Mouse (Mus musculus) intestine, postnatal 0 days (tissue): ENCODE data around the gene Rnf149. TPM values are rescaled to one million over a fixed set of nuclear protein-coding genes. Genes with fewer than 3 reads are reported as not detected.
"Not testable (repeated sequence)": the region's sequence is repeated elsewhere in the genome, so short reads cannot be mapped to it uniquely, and the experiment has no call there.

Experiments used
- ATAC-seq: fragments of 200-750 bp; cut with Nextera tagmentation; 2 replicates; pipeline ENCODE4 v1.8.0; 2017; ENCODE audit warnings: mild to moderate bottlenecking, moderate TSS enrichment, moderate library complexity
- H3K27ac ChIP-seq: fragments of 300-500 bp; sonication (generic); 2 replicates; pipeline ENCODE4 v1.5.1; 2014; ENCODE audit warnings: mild to moderate bottlenecking, low read depth, low read length, moderate library complexity
- H3K27me3 ChIP-seq: fragments of 300-500 bp; sonication (generic); replicated peaks from 2 replicates; pipeline ENCODE4 v1.6.1; 2014; ENCODE audit warnings: low read length, mixed read lengths; ENCODE audit not compliant: control insufficient read depth, insufficient read depth
- H3K36me3 ChIP-seq: fragments of 300-500 bp; sonication (generic); 2 replicates; pipeline ENCODE4 v1.6.1; 2014; ENCODE audit warnings: mild to moderate bottlenecking, moderate library complexity; ENCODE audit not compliant: control insufficient read depth, insufficient read depth
- H3K4me1 ChIP-seq: fragments of 300-500 bp; sonication (generic); replicated peaks from 2 replicates; pipeline ENCODE4 v1.6.1; 2014; ENCODE audit warnings: antibody characterized with exemption, low read length, mixed read lengths; ENCODE audit not compliant: control insufficient read depth, insufficient read depth
- H3K4me2 ChIP-seq: fragments of 300-500 bp; sonication (generic); replicated peaks from 2 replicates; pipeline ENCODE4 v1.6.1; 2014; ENCODE audit warnings: low read depth, mild to moderate bottlenecking, moderate library complexity
- H3K4me3 ChIP-seq: fragments of 300-500 bp; sonication (generic); 2 replicates; pipeline ENCODE4 v1.5.1; 2014; ENCODE audit warnings: low read depth, low read length
- H3K9ac ChIP-seq: fragments of 300-500 bp; sonication (generic); 2 replicates; pipeline ENCODE4 v1.6.1; 2014; ENCODE audit warnings: mild to moderate bottlenecking, low read depth, low read length
- H3K9me3 ChIP-seq: fragments of 300-500 bp; sonication (generic); 2 replicates; pipeline ENCODE4 v1.6.1; 2016; ENCODE audit warnings: mixed run types; ENCODE audit not compliant: control insufficient read depth
- CTCF ChIP-seq: sonication (generic); IDR thresholded peaks from 2 replicates; pipeline ENCODE4 v1.5.1; 2016; ENCODE audit warnings: low read depth, mild to moderate bottlenecking, control low read depth, antibody characterized with exemption, moderate library complexity
- WGBS: fragments of 180-500 bp; shearing (Covaris S2); extraction: QIAGEN DNeasy Blood & Tissue Kit; methylation state at CpG from one replicate; pipeline ENCODE4 v1.1.7; 2014; 5-methylcytosine and 5-hydroxymethylcytosine counted together
- polyA plus RNA-seq: library from polyadenylated mRNA; unstranded; fragments of >200 nt; fragmentation: Nextera tagmentation; extraction: Ambion mirVana; gene quantifications from 2 replicates; pipeline ENCODE4 v1.2.1, GENCODE M21; 2015

Gene Rnf149
- polyA plus RNA-seq, 1 experiment from 2014 or later, result 16.9 TPM

DNA sequence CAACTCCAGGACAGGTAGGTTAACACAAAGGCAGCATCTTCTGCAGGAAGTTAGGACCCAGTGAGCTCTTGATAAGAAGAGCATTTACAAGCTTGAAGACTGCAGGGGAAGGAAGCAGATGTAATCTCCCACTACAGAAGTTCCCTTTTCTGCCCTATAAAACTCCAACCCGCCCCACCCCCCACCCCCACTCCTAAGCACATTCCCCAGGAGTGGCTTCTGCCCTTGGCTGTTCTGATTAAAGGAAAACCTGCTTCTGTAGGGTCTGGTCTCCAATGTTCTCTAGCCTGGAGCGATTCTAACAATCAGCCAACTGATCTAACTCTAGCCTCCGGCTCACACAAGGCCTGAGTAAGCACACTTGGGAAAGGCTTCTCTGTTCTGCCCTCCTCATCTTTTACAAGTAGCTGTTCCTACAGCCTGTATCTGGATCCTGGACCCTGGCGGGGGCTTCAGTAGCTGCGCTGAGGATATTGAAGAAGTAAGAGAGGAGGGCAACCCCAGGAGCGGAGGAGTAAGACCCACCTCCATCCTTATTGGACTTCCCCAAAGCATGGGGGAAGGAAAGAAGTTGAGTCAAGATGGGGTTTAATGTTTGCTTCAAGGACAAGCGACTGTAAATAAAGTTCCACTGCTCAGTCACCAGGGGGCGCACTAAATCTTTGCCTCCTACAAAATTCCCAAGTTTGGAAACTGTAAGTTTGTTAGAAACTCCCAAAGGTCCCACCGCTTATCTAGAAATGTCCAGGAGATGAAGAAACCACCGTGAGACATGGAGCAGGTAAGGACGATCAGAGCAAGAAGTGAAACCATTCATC is 37.5 kb upstream of the Rnf149 start:
- Histone ChIP-seq H3K4me1 (no peaks in the 10 kb centered on the region), H3K4me2 (peak overlapping the region; percentile 28), H3K9me3 (no peaks in the 10 kb centered on the region), H3K36me3 (no peaks in the 10 kb centered on the region), H3K27ac (no peak overlapping the region), H3K4me3 (no peak overlapping the region), H3K27me3 (no peaks in the 10 kb centered on the region), H3K9ac (no peak overlapping the region)
- no peak for ATAC-seq
- TF ChIP-seq CTCF, result peak; percentile 81
- whole genome bisulfite sequencing, result 22% methylated on average over 11 of the region's 11 CpGs

GRCm38 (mm10) chr1:39613061-39613460 is 35.9 kb upstream of the Rnf149 start:
- no peak for ATAC-seq
- Histone ChIP-seq H3K27ac (no peak overlapping the region), H3K4me2 (no peak overlapping the region), H3K4me3 (no peak overlapping the region), H3K9me3 (no peaks in the 10 kb centered on the region), H3K4me1 (0 out of 2 replicates have a peak, but pooled peaks cover 3% of the 10 kb centered on the region), H3K36me3 (no peaks in the 10 kb centered on the region), H3K27me3 (no peaks in the 10 kb centered on the region), H3K9ac (no peak overlapping the region)
- TF ChIP-seq CTCF, result no peak
- 81% methylated on average over 3 of the region's 3 CpGs for WGBS

- ATAC-seq, result no peak
- no peak overlapping the region for H3K4me3 ChIP-seq
- WGBS, result 80% methylated on average over 5 of the region's 5 CpGs
These were observed 35.3 kb upstream of the Rnf149 start for GRCm38 (mm10) chr1:39612491-39612890.

DNA sequence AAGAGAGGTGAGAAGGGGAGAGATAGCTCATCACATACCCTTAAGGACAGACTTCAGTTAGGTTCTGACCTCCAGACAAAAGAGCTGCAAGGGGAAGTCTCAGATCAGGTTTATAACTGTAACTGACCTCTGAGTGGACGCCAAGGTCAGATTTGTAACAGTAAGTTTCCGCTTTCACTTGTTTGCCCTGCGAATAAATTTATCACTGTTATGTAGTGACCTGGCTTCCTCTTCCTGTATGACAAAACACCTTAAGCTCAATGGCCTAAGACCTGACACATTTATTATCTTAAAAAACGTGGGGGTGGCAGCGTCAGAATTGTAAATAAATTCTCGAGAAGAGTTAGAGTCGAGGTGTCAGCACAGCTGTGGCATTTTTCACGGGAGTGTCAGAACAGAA is 31.3 kb upstream of the Rnf149 start:
- no peak for TF ChIP-seq CTCF
- H3K9ac ChIP-seq, result no peak overlapping the region
- no peaks in the 10 kb centered on the region for H3K36me3 ChIP-seq
- no peaks in the 10 kb centered on the region for H3K9me3 ChIP-seq
- no peak overlapping the region for H3K27ac ChIP-seq
- H3K4me2 ChIP-seq, result peak overlapping the region; percentile 24; the same call in 1 of the 2 replicates
- no peak overlapping the region for H3K4me3 ChIP-seq
- H3K4me1 ChIP-seq, result 0 out of 2 replicates have a peak, but pooled peaks cover 3% of the 10 kb centered on the region
- WGBS, result 17% methylated on average over 8 of the region's 8 CpGs
- no peaks in the 10 kb centered on the region for H3K27me3 ChIP-seq
- ATAC-seq, result no peak

More at GRCm38 (mm10) chr1:39612491-39612890, 35.3 kb upstream of the Rnf149 start:
- Histone ChIP-seq H3K9me3 (no peaks in the 10 kb centered on the region), H3K27ac (no peak overlapping the region), H3K4me1 (0 out of 2 replicates have a peak, but pooled peaks cover 3% of the 10 kb centered on the region), H3K27me3 (no peaks in the 10 kb centered on the region), H3K36me3 (no peaks in the 10 kb centered on the region), H3K9ac (no peak overlapping the region), H3K4me2 (no peak overlapping the region)
- TF ChIP-seq CTCF, result no peak

DNA sequence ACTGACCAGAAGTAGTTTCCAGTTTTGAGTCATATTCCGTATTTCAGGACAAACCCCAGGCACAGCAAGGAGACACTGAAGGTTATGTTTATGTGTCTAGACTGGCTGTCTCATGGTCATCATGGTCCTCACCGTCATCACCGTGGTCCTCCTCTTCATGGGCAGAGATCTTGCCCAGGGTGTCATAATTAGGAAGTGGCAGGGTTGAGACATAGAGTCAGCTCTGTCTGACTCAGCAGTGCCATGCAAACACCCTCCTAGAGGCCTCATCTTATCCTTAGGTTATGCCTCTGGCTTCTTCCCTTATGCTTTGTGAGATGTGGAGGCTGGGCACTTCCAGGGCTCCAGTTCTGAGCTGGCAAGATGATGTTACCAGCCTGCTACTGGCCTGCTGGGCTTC is 25.3 kb upstream of the Rnf149 start:
- no peak for ATAC-seq
- no peak overlapping the region for H3K4me3 ChIP-seq
- no peaks in the 10 kb centered on the region for H3K4me1 ChIP-seq
- no peak overlapping the region for H3K4me2 ChIP-seq
- no peaks in the 10 kb centered on the region for H3K27me3 ChIP-seq
- no peaks in the 10 kb centered on the region for H3K9me3 ChIP-seq
- WGBS, result 99% methylated on average over 3 of the region's 3 CpGs
- no peak overlapping the region for H3K9ac ChIP-seq
- H3K27ac ChIP-seq, result no peak overlapping the region
- no peak for TF ChIP-seq CTCF
- no peaks in the 10 kb centered on the region for H3K36me3 ChIP-seq

DNA sequence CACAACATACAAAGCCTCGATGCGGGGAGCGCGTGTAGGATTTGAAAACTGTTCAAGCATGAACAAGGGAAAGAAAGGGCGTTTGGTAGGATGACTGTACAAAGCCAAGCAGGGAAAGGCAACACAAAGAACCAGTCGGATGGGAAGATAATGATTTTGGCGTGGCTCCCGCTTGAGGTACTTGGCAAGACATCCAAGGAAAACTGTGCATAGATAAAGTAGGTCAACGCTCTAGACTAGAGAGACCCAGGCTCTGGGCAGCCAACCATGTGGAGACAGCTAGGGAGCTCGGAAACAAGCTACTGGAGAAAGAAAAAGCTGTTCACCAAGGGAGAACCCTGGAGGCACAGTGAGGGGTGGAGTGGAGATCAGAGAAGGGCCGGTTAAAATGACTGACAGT is 21.5 kb upstream of the Rnf149 start:
- H3K27me3 ChIP-seq, result no peaks in the 10 kb centered on the region
- WGBS, result 72% methylated on average over 11 of the region's 11 CpGs
- no peaks in the 10 kb centered on the region for H3K4me1 ChIP-seq
- no peak for ATAC-seq
- H3K9ac ChIP-seq, result no peak overlapping the region
- no peak overlapping the region for H3K4me3 ChIP-seq
- H3K36me3 ChIP-seq, result no peaks in the 10 kb centered on the region
- H3K4me2 ChIP-seq, result no peak overlapping the region
- no peaks in the 10 kb centered on the region for H3K9me3 ChIP-seq
- TF ChIP-seq CTCF, result no peak
- H3K27ac ChIP-seq, result no peak overlapping the region

DNA sequence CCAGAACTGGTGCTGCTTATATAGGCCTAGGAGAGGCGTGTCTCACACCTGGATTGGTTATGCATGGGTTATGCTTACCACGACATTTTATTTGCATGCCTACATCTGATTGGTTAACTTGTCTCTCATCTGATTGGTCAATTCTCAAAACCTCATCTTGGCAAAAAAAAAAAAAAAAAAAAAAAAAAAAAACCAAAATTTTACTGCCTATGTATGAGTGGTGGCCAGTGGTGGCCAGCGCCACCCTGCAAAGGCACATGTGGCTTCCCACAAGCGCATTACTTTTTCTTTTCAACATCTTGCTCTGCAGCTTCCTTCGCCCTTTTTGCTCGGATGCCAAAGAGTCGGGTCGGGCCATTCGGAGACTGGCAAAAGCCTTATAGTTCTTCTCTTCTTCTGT is 19.9 kb upstream of the Rnf149 start:
- H3K36me3 ChIP-seq, H3K27me3 ChIP-seq, H3K9me3 ChIP-seq, H3K4me2 ChIP-seq, ATAC-seq, H3K27ac ChIP-seq, H3K4me3 ChIP-seq, H3K4me1 ChIP-seq, H3K9ac ChIP-seq: not testable (repeated sequence)
- WGBS, result 92% methylated on average over 9 of the region's 9 CpGs
